Mouse (Mus musculus): ENCODE measurements around the gene Inip.
"Not testable (repeated sequence)": the region's sequence is repeated elsewhere in the genome, so short reads cannot be mapped to it uniquely, and the experiment has no call there.

The Inip gene

GRCm38 (mm10) chr4:59808396-59808795, 7.0 kb upstream of the Inip start:
- DNase-seq (ENCODE audit: inconsistent ontology term) = no peak

GRCm38 (mm10) chr4:59807521-59807920, 6.1 kb upstream of the Inip start:
- no peak for DNase-seq (ENCODE audit: inconsistent ontology term)

- peak; percentile 49 for DNase-seq (ENCODE audit: inconsistent ontology term)
Observed at GRCm38 (mm10) chr4:59806879-59807195, 5.4 kb upstream of the Inip start.

GRCm38 (mm10) chr4:59805968-59806878, 4.8 kb upstream of the Inip start:
- peak; percentile 49 for DNase-seq (ENCODE audit: inconsistent ontology term)

GRCm38 (mm10) chr4:59805181-59805967, 4.0 kb upstream of the Inip start, which contains the start of gene Snx30:
Gene Snx30 (plus strand): TSS chr4:59805840.
- DNase-seq (ENCODE audit: inconsistent ontology term) = peak; percentile 94

GRCm38 (mm10) chr4:59804754-59805153, 3.4 kb upstream of the Inip start:
- no peak for DNase-seq (ENCODE audit: inconsistent ontology term)

GRCm38 (mm10) chr4:59803358-59803757, 2.0 kb upstream of the Inip start:
- DNase-seq (ENCODE audit: inconsistent ontology term) = no peak

GRCm38 (mm10) chr4:59802792-59803191, 1.4 kb upstream of the Inip start:
- DNase-seq (ENCODE audit: inconsistent ontology term) = no peak

- DNase-seq (ENCODE audit: inconsistent ontology term) = peak; percentile 71
Observed at GRCm38 (mm10) chr4:59802107-59802506, 718 bp upstream of the Inip start.

- no peak for DNase-seq (ENCODE audit: inconsistent ontology term)
Observed at GRCm38 (mm10) chr4:59800181-59800580, 1.2 kb downstream of the Inip start.

- DNase-seq (ENCODE audit: inconsistent ontology term) = no peak
Observed at GRCm38 (mm10) chr4:59795788-59796455, 5.5 kb downstream of the Inip start.

- no peak for DNase-seq (ENCODE audit: inconsistent ontology term)
Observed at GRCm38 (mm10) chr4:59794116-59794515, 7.3 kb downstream of the Inip start.

GRCm38 (mm10) chr4:59793626-59794025, 7.8 kb downstream of the Inip start:
- not testable (repeated sequence) for DNase-seq (ENCODE audit: inconsistent ontology term)

- no peak for DNase-seq (ENCODE audit: inconsistent ontology term)
Observed at GRCm38 (mm10) chr4:59789015-59789414, 12.4 kb downstream of the Inip start.

- DNase-seq (ENCODE audit: inconsistent ontology term) = no peak
Observed at GRCm38 (mm10) chr4:59787126-59787525, 14.3 kb downstream of the Inip start.

- DNase-seq (ENCODE audit: inconsistent ontology term) = peak; percentile 46
Observed at GRCm38 (mm10) chr4:59786661-59787060, 14.7 kb downstream of the Inip start.

- no peak for DNase-seq (ENCODE audit: inconsistent ontology term)
Observed at GRCm38 (mm10) chr4:59785412-59785811, 16.0 kb downstream of the Inip start.

GRCm38 (mm10) chr4:59783685-59784279, 17.6 kb downstream of the Inip start:
- peak; percentile 97 for DNase-seq (ENCODE audit: inconsistent ontology term)

GRCm38 (mm10) chr4:59782853-59783684, 18.3 kb downstream of the Inip start:
- DNase-seq (ENCODE audit: inconsistent ontology term) = no peak

GRCm38 (mm10) chr4:59780568-59780967, 20.8 kb downstream of the Inip start:
- no peak for DNase-seq (ENCODE audit: inconsistent ontology term)

- no peak for DNase-seq (ENCODE audit: inconsistent ontology term)
Observed at GRCm38 (mm10) chr4:59777828-59778227, 23.6 kb downstream of the Inip start.

Measured in Muller cell, postnatal 12 days (primary cell).